Mouse (Mus musculus): ENCODE results near the gene Carmil1. TPM values are rescaled to one million over a fixed set of nuclear protein-coding genes. Genes with fewer than 3 reads are reported as not detected.

Carmil1 gene
- polyA plus RNA-seq, 1 experiment from 2014 or later: 30.0 TPM

- no peak for DNase-seq (ENCODE audit: low spot score)
- Histone ChIP-seq H3K4me3 (ENCODE audit: low read depth, low read length) (no peak overlapping the region), H3K9ac (ENCODE audit: low read length) (no peak overlapping the region), H3K27me3 (ENCODE audit: control insufficient read depth, insufficient read depth, low read length) (no peaks in the 10 kb centered on the region), H3K9me3 (ENCODE audit: control insufficient read depth, low read length) (no peaks in the 10 kb centered on the region), H3K4me2 (ENCODE audit: low read depth, low read length, severe bottlenecking) (no peak overlapping the region), H3K27ac (ENCODE audit: low read depth, low read length) (no peak overlapping the region), H3K4me1 (replicated peaks; ENCODE audit: control insufficient read depth, insufficient read depth, low read length) (no peaks in the 10 kb centered on the region), H3K36me3 (ENCODE audit: control insufficient read depth, insufficient read depth, low read length) (no peaks in the 10 kb centered on the region)
- 98% methylated on average over 5 of the region's 5 CpGs for WGBS
- ATAC-seq (replicated peaks; ENCODE audit: low FRiP score): no peak
These were observed 134.1 kb downstream of the Carmil1 start for GRCm38 (mm10) chr13:24146541-24146940.

GRCm38 (mm10) chr13:24144858-24145257 is 135.7 kb downstream of the Carmil1 start:
- DNase-seq (ENCODE audit: low spot score) (no peak), ATAC-seq (replicated peaks; ENCODE audit: low FRiP score) (no peak)
- Histone ChIP-seq H3K4me2 (ENCODE audit: low read depth, low read length, severe bottlenecking) (no peak overlapping the region), H3K4me1 (replicated peaks; ENCODE audit: control insufficient read depth, insufficient read depth, low read length) (no peaks in the 10 kb centered on the region), H3K9me3 (ENCODE audit: control insufficient read depth, low read length) (no peaks in the 10 kb centered on the region), H3K4me3 (ENCODE audit: low read depth, low read length) (no peak overlapping the region), H3K9ac (ENCODE audit: low read length) (no peak overlapping the region), H3K27me3 (ENCODE audit: control insufficient read depth, insufficient read depth, low read length) (no peaks in the 10 kb centered on the region), H3K36me3 (ENCODE audit: control insufficient read depth, insufficient read depth, low read length) (no peaks in the 10 kb centered on the region), H3K27ac (ENCODE audit: low read depth, low read length) (no peak overlapping the region)
- WGBS: 57% methylated on average over 4 of the region's 4 CpGs

GRCm38 (mm10) chr13:24144141-24144540 is 136.5 kb downstream of the Carmil1 start:
- no peaks in the 10 kb centered on the region for H3K36me3 ChIP-seq (ENCODE audit: control insufficient read depth, insufficient read depth, low read length)
- ATAC-seq (replicated peaks; ENCODE audit: low FRiP score): no peak

GRCm38 (mm10) chr13:24136836-24137235 is 143.8 kb downstream of the Carmil1 start:
- Histone ChIP-seq H3K36me3 (ENCODE audit: control insufficient read depth, insufficient read depth, low read length) (no peaks in the 10 kb centered on the region), H3K27ac (ENCODE audit: low read depth, low read length) (no peak overlapping the region), H3K4me1 (replicated peaks; ENCODE audit: control insufficient read depth, insufficient read depth, low read length) (0 out of 2 replicates have a peak, but pooled peaks cover 2% of the 10 kb centered on the region), H3K9ac (ENCODE audit: low read length) (no peak overlapping the region), H3K27me3 (ENCODE audit: control insufficient read depth, insufficient read depth, low read length) (no peaks in the 10 kb centered on the region), H3K4me3 (ENCODE audit: low read depth, low read length) (no peak overlapping the region), H3K9me3 (ENCODE audit: control insufficient read depth, low read length) (no peaks in the 10 kb centered on the region), H3K4me2 (ENCODE audit: low read depth, low read length, severe bottlenecking) (no peak overlapping the region)
- no peak for DNase-seq (ENCODE audit: low spot score)
- ATAC-seq (replicated peaks; ENCODE audit: low FRiP score): no peak
- 89% methylated on average over 5 of the region's 5 CpGs for WGBS

More at GRCm38 (mm10) chr13:24144141-24144540, 136.5 kb downstream of the Carmil1 start:
- H3K9ac ChIP-seq (ENCODE audit: low read length): no peak overlapping the region
- H3K4me1 ChIP-seq (replicated peaks; ENCODE audit: control insufficient read depth, insufficient read depth, low read length): no peaks in the 10 kb centered on the region
- no peak overlapping the region for H3K27ac ChIP-seq (ENCODE audit: low read depth, low read length)
- H3K27me3 ChIP-seq (ENCODE audit: control insufficient read depth, insufficient read depth, low read length): no peaks in the 10 kb centered on the region
- H3K4me2 ChIP-seq (ENCODE audit: low read depth, low read length, severe bottlenecking): no peak overlapping the region
- no peak overlapping the region for H3K4me3 ChIP-seq (ENCODE audit: low read depth, low read length)
- DNase-seq (ENCODE audit: low spot score): no peak
- H3K9me3 ChIP-seq (ENCODE audit: control insufficient read depth, low read length): no peaks in the 10 kb centered on the region
- WGBS: 76% methylated on average over 2 of the region's 2 CpGs

GRCm38 (mm10) chr13:24135282-24136230 is 145.0 kb downstream of the Carmil1 start:
- no peak overlapping the region for H3K4me2 ChIP-seq (ENCODE audit: low read depth, low read length, severe bottlenecking)
- no peaks in the 10 kb centered on the region for H3K9me3 ChIP-seq (ENCODE audit: control insufficient read depth, low read length)
- no peak overlapping the region for H3K4me3 ChIP-seq (ENCODE audit: low read depth, low read length)
- H3K27me3 ChIP-seq (ENCODE audit: control insufficient read depth, insufficient read depth, low read length): no peaks in the 10 kb centered on the region
- H3K4me1 ChIP-seq (replicated peaks; ENCODE audit: control insufficient read depth, insufficient read depth, low read length): 0 out of 2 replicates have a peak, but pooled peaks cover 2% of the 10 kb centered on the region
- DNase-seq (ENCODE audit: low spot score): no peak
- no peak overlapping the region for H3K9ac ChIP-seq (ENCODE audit: low read length)
- H3K27ac ChIP-seq (ENCODE audit: low read depth, low read length): no peak overlapping the region
- 67% methylated on average over 21 of the region's 21 CpGs for WGBS
- no peaks in the 10 kb centered on the region for H3K36me3 ChIP-seq (ENCODE audit: control insufficient read depth, insufficient read depth, low read length)
- ATAC-seq (replicated peaks; ENCODE audit: low FRiP score): no peak

GRCm38 (mm10) chr13:24132866-24133265 is 147.7 kb downstream of the Carmil1 start:
- H3K27ac ChIP-seq (ENCODE audit: low read depth, low read length): no peak overlapping the region
- H3K4me2 ChIP-seq (ENCODE audit: low read depth, low read length, severe bottlenecking): no peak overlapping the region
- no peak overlapping the region for H3K4me3 ChIP-seq (ENCODE audit: low read depth, low read length)
- H3K9ac ChIP-seq (ENCODE audit: low read length): no peak overlapping the region
- H3K9me3 ChIP-seq (ENCODE audit: control insufficient read depth, low read length): no peaks in the 10 kb centered on the region
- ATAC-seq (replicated peaks; ENCODE audit: low FRiP score) (no peak), DNase-seq (ENCODE audit: low spot score) (no peak)
- H3K27me3 ChIP-seq (ENCODE audit: control insufficient read depth, insufficient read depth, low read length): no peaks in the 10 kb centered on the region
- H3K4me1 ChIP-seq (replicated peaks; ENCODE audit: control insufficient read depth, insufficient read depth, low read length): 0 out of 2 replicates have a peak, but pooled peaks cover 2% of the 10 kb centered on the region
- no peaks in the 10 kb centered on the region for H3K36me3 ChIP-seq (ENCODE audit: control insufficient read depth, insufficient read depth, low read length)
- WGBS: 90% methylated on average over 3 of the region's 3 CpGs

- 83% methylated on average over 5 of the region's 5 CpGs for WGBS
- Histone ChIP-seq H3K4me2 (ENCODE audit: low read depth, low read length, severe bottlenecking) (no peak overlapping the region), H3K27me3 (ENCODE audit: control insufficient read depth, insufficient read depth, low read length) (no peaks in the 10 kb centered on the region), H3K4me1 (replicated peaks; ENCODE audit: control insufficient read depth, insufficient read depth, low read length) (0 out of 2 replicates have a peak, but pooled peaks cover 2% of the 10 kb centered on the region), H3K9ac (ENCODE audit: low read length) (no peak overlapping the region), H3K4me3 (ENCODE audit: low read depth, low read length) (no peak overlapping the region), H3K27ac (ENCODE audit: low read depth, low read length) (no peak overlapping the region), H3K9me3 (ENCODE audit: control insufficient read depth, low read length) (no peaks in the 10 kb centered on the region), H3K36me3 (ENCODE audit: control insufficient read depth, insufficient read depth, low read length) (no peaks in the 10 kb centered on the region)
- no peak for ATAC-seq (replicated peaks; ENCODE audit: low FRiP score)
- DNase-seq (ENCODE audit: low spot score): no peak
These were observed 149.3 kb downstream of the Carmil1 start for GRCm38 (mm10) chr13:24131319-24131718.

- WGBS: 97% methylated on average over 2 of the region's 2 CpGs
- no peak overlapping the region for H3K9ac ChIP-seq (ENCODE audit: low read length)
- H3K27ac ChIP-seq (ENCODE audit: low read depth, low read length): no peak overlapping the region
- H3K4me1 ChIP-seq (replicated peaks; ENCODE audit: control insufficient read depth, insufficient read depth, low read length): 0 out of 2 replicates have a peak, but pooled peaks cover 2% of the 10 kb centered on the region
- no peaks in the 10 kb centered on the region for H3K36me3 ChIP-seq (ENCODE audit: control insufficient read depth, insufficient read depth, low read length)
- H3K27me3 ChIP-seq (ENCODE audit: control insufficient read depth, insufficient read depth, low read length): no peaks in the 10 kb centered on the region
- no peak for ATAC-seq (replicated peaks; ENCODE audit: low FRiP score)
- H3K9me3 ChIP-seq (ENCODE audit: control insufficient read depth, low read length): no peaks in the 10 kb centered on the region
- H3K4me3 ChIP-seq (ENCODE audit: low read depth, low read length): no peak overlapping the region
- no peak for DNase-seq (ENCODE audit: low spot score)
- no peak overlapping the region for H3K4me2 ChIP-seq (ENCODE audit: low read depth, low read length, severe bottlenecking)
These were observed 149.9 kb downstream of the Carmil1 start for GRCm38 (mm10) chr13:24130741-24131140.

Measured in forebrain, embryonic 11.5 days (tissue).